Mouse (Mus musculus): Measurements from ENCODE around the gene Rnf214.

Gene Rnf214

GRCm38 (mm10) chr9:45906355-45907077 lies at the start of gene Rnf214, which contains the start of gene Pcsk7:
Gene Rnf214 (minus strand): TSS chr9:45906911.
Gene Pcsk7 (plus strand): TSS chr9:45906497.
- in situ Hi-C loops (cut with MboI; ENCODE audit: unreplicated experiment in 2 of 2): no loop called here

- in situ Hi-C loops (cut with MboI; ENCODE audit: unreplicated experiment in 2 of 2): no loop called here
These were observed 48.6 kb upstream of the Rnf214 start, which contains the start of gene Sidt2 for GRCm38 (mm10) chr9:45955107-45955963. Gene Sidt2 (minus strand): TSS chr9:45955258.

GRCm38 (mm10) chr9:45954294-45955106 lies 47.8 kb upstream of the Rnf214 start:
- in situ Hi-C loops (cut with MboI; ENCODE audit: unreplicated experiment in 2 of 2): no loop called here

GRCm38 (mm10) chr9:45953511-45954293 lies 47.0 kb upstream of the Rnf214 start:
- in situ Hi-C loops (cut with MboI; ENCODE audit: unreplicated experiment in 2 of 2): no loop called here

GRCm38 (mm10) chr9:45952890-45953289 lies 46.2 kb upstream of the Rnf214 start:
- in situ Hi-C loops (cut with MboI; ENCODE audit: unreplicated experiment in 2 of 2): no loop called here

GRCm38 (mm10) chr9:45952057-45952456 lies 45.3 kb upstream of the Rnf214 start:
- in situ Hi-C loops (cut with MboI; ENCODE audit: unreplicated experiment in 2 of 2): no loop called here

GRCm38 (mm10) chr9:45946872-45947183 lies 40.1 kb upstream of the Rnf214 start:
- in situ Hi-C loops (cut with MboI; ENCODE audit: unreplicated experiment in 2 of 2): loop anchor here in 1 of 2 experiments (25.0 kb wide), 1 partner anchor 535 kb away; no protein-coding TSS in a partner anchor

GRCm38 (mm10) chr9:45946182-45946871 lies 39.6 kb upstream of the Rnf214 start:
- in situ Hi-C loops (cut with MboI; ENCODE audit: unreplicated experiment in 2 of 2): loop anchor here in 1 of 2 experiments (25.0 kb wide), 1 partner anchor 534 kb away; no protein-coding TSS in a partner anchor

- in situ Hi-C loops (cut with MboI; ENCODE audit: unreplicated experiment in 2 of 2): loop anchor here in 1 of 2 experiments (25.0 kb wide), 1 partner anchor 533 kb away; no protein-coding TSS in a partner anchor
These were observed 39.0 kb upstream of the Rnf214 start for GRCm38 (mm10) chr9:45945721-45946120.

GRCm38 (mm10) chr9:45944506-45945400 lies 38.0 kb upstream of the Rnf214 start:
- in situ Hi-C loops (cut with MboI; ENCODE audit: unreplicated experiment in 2 of 2): loop anchor here in 1 of 2 experiments (25.0 kb wide), 1 partner anchor 532 kb away; no protein-coding TSS in a partner anchor

GRCm38 (mm10) chr9:45943628-45944505 lies 37.2 kb upstream of the Rnf214 start:
- in situ Hi-C loops (cut with MboI; ENCODE audit: unreplicated experiment in 2 of 2): loop anchor here in 1 of 2 experiments (25.0 kb wide), 1 partner anchor 532 kb away; no protein-coding TSS in a partner anchor

GRCm38 (mm10) chr9:45942916-45943315 lies 36.2 kb upstream of the Rnf214 start:
- in situ Hi-C loops (cut with MboI; ENCODE audit: unreplicated experiment in 2 of 2): loop anchor here in 1 of 2 experiments (25.0 kb wide), 1 partner anchor 531 kb away; no protein-coding TSS in a partner anchor

GRCm38 (mm10) chr9:45942464-45942863 lies 35.8 kb upstream of the Rnf214 start:
- in situ Hi-C loops (cut with MboI; ENCODE audit: unreplicated experiment in 2 of 2): loop anchor here in 1 of 2 experiments (25.0 kb wide), 1 partner anchor 530 kb away; no protein-coding TSS in a partner anchor

- in situ Hi-C loops (cut with MboI; ENCODE audit: unreplicated experiment in 2 of 2): loop anchor here in 1 of 2 experiments (25.0 kb wide), 1 partner anchor 529 kb away; no protein-coding TSS in a partner anchor
These were observed 34.7 kb upstream of the Rnf214 start for GRCm38 (mm10) chr9:45941329-45941888.

GRCm38 (mm10) chr9:45939794-45940193 lies 33.1 kb upstream of the Rnf214 start:
- in situ Hi-C loops (cut with MboI; ENCODE audit: unreplicated experiment in 2 of 2): loop anchor here in 1 of 2 experiments (25.0 kb wide), 1 partner anchor 527 kb away; no protein-coding TSS in a partner anchor

GRCm38 (mm10) chr9:45938952-45939637 lies 32.4 kb upstream of the Rnf214 start:
- in situ Hi-C loops (cut with MboI; ENCODE audit: unreplicated experiment in 2 of 2): loop anchor here in 1 of 2 experiments (25.0 kb wide), 1 partner anchor 527 kb away; no protein-coding TSS in a partner anchor

Data from v-Abl transformed pro-B cells (cell line).